Mouse (Mus musculus) testis, adult 2 months (tissue): ENCODE measurements around the gene Xbp1. TPM values are rescaled to one million over a fixed set of nuclear protein-coding genes. Genes with fewer than 3 reads are reported as not detected.

Experiments
- H3K27ac ChIP-seq: fragments of 200-500 bp; 2 replicates; pipeline ENCODE4 v1.5.1; 2012; ENCODE audit warnings: low read depth, low read length; ENCODE audit not compliant: control insufficient read depth, insufficient read depth
- H3K27me3 ChIP-seq: fragments of 200-500 bp; 2 replicates; pipeline ENCODE4 v1.6.1; 2012; ENCODE audit warnings: mild to moderate bottlenecking, low read length, moderate library complexity; ENCODE audit not compliant: control insufficient read depth, insufficient read depth
- H3K36me3 ChIP-seq: fragments of 200-500 bp; 2 replicates; pipeline ENCODE4 v1.6.1; 2012; ENCODE audit warnings: mild to moderate bottlenecking, low read length; ENCODE audit not compliant: control insufficient read depth, insufficient read depth
- H3K4me1 ChIP-seq: fragments of 200-500 bp; 2 replicates; pipeline ENCODE4 v1.6.1; 2012; ENCODE audit warnings: low read length; ENCODE audit not compliant: control insufficient read depth, insufficient read depth
- H3K4me3 ChIP-seq: fragments of 200-500 bp; 2 replicates; pipeline ENCODE4 v1.5.1; 2012; ENCODE audit warnings: low read depth, mild to moderate bottlenecking, low read length, moderate library complexity, mixed read lengths; ENCODE audit not compliant: control insufficient read depth
- CTCF ChIP-seq: fragments of 200-500 bp; IDR thresholded peaks from 2 replicates; pipeline ENCODE4 v1.5.1; 2012; ENCODE audit warnings: low read depth, mild to moderate bottlenecking, inconsistent platforms, low read length, moderate library complexity; ENCODE audit not compliant: control insufficient read depth, insufficient read depth, insufficient replicate concordance
- POLR2A ChIP-seq: fragments of 200-500 bp; IDR thresholded peaks from 2 replicates; pipeline ENCODE4 v1.6.1; 2012; ENCODE audit warnings: low read depth, mild to moderate bottlenecking, inconsistent platforms, low read length, moderate library complexity; ENCODE audit not compliant: control insufficient read depth
- polyA plus RNA-seq: library from polyadenylated mRNA; depleted of rRNA; stranded (reverse); fragments of >200 nt; gene quantifications from 2 replicates; pipeline ENCODE4 v1.2.3, GENCODE M21; 2012; rRNA removed

Gene Xbp1
- polyA plus RNA-seq, 1 experiment: 9.0 TPM

DNA sequence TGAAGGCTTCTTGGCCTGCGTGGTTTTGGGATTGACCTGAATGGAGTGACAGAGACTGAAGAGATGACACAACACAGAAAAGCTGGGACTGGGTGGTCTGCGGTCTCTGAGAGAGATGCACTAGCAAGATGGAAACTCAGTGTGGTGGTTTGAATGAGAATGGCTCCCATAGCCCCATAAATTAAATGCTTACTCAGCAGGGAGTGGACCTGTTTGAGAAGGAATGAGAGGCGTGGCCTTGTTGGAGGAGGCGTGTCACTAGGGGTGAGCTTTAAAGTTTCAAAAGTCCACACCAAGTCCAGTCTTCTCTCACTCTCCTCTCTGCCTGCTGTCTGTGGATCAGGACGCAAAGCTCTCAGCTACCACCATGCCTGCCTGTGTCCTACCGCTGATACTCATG, 47.2 kb downstream of the Xbp1 start:
- peaks cover 13% of the 10 kb centered on the region for H3K4me1 ChIP-seq
- peaks cover 1% of the 10 kb centered on the region; the same call in 1 of the 2 replicates for H3K36me3 ChIP-seq
- H3K27me3 ChIP-seq: no peaks in the 10 kb centered on the region
- TF ChIP-seq POLR2A: no peak
- H3K27ac ChIP-seq: no peak overlapping the region
- no peak overlapping the region for H3K4me3 ChIP-seq

DNA sequence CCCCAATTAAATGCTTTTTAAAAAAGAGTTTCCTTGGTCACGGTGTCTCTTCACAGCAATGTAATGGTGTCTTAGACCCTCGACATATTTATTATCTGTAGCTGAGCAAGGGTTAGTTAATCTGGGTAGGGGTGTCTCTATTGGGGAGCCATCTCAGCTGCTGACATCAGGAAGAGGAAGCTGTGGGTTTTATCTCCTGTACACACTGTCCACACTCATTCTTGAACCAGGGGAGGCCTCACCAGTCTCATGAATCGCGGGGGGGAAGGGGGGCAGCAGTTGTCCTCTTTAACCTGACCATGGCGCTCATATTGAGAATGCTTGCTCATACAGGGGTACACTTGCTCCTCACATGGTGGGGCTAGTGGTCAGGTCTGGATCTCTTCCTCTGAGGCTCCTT, 47.6 kb downstream of the Xbp1 start:
- peaks cover 1% of the 10 kb centered on the region; the same call in 1 of the 2 replicates for H3K36me3 ChIP-seq
- no peak overlapping the region for H3K27ac ChIP-seq
- TF ChIP-seq CTCF (no peak), POLR2A (no peak)
- H3K4me1 ChIP-seq: peaks cover 13% of the 10 kb centered on the region
- H3K27me3 ChIP-seq: no peaks in the 10 kb centered on the region
- H3K4me3 ChIP-seq: peak overlapping the region; percentile 90

DNA sequence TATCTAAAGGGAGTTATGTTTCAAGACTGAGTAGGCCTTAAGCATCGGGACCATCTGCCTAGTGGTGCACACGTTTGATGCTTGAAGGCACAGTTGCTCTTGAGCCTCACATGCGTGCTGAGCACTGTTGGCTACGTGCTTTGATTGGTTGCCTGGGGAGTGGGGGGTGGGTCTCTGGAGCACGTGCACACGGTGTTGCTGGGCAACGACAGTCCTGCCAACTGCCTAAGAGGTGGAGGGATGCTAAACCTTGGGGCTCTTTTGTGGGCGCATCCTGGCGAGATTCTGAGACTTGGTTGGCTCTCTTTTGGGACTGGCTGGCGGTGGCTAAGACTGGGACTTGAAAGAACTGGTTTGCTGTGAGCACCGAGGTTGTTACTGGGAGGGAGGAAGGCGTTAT, 49.0 kb downstream of the Xbp1 start, which contains the start of gene Ankrd36:
Gene Ankrd36 (plus strand): TSS at position 211 of the 400 bp plus-strand sequence.
- TF ChIP-seq POLR2A (peak; percentile 95), CTCF (no peak)
- no peaks in the 10 kb centered on the region for H3K27me3 ChIP-seq
- H3K27ac ChIP-seq: peak within 1 kb of the TSS; percentile 96
- H3K4me3 ChIP-seq: peak within 1 kb of the TSS; percentile 90
- peaks cover 13% of the 10 kb centered on the region for H3K4me1 ChIP-seq
- peaks cover 1% of the 10 kb centered on the region; the same call in 1 of the 2 replicates for H3K36me3 ChIP-seq

DNA sequence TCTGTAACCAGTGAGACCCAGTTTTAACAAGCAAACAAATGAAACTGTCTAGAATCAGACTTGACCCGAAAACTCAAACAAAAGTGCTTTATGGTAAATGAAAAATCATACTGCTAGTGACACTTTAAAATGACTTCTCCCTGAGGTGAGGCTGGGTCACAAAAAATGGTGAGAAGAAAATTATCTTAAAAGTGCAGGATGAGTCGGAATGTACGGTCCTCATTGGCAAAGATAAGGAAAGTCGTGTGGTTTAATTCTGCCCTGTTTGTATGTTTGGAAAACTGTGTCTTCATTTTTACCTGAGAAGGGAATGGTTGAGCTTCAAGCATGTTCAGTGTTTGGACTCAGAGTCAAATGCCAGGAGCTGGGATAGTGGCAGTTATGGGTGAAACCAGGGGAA, 51.4 kb downstream of the Xbp1 start:
- peaks cover 1% of the 10 kb centered on the region; the same call in 1 of the 2 replicates for H3K36me3 ChIP-seq
- H3K27ac ChIP-seq: no peak overlapping the region
- H3K27me3 ChIP-seq: no peaks in the 10 kb centered on the region
- H3K4me3 ChIP-seq: peak overlapping the region; percentile 55; the same call in 1 of the 2 replicates
- peaks cover 13% of the 10 kb centered on the region for H3K4me1 ChIP-seq
- TF ChIP-seq POLR2A (no peak), CTCF (no peak)

DNA sequence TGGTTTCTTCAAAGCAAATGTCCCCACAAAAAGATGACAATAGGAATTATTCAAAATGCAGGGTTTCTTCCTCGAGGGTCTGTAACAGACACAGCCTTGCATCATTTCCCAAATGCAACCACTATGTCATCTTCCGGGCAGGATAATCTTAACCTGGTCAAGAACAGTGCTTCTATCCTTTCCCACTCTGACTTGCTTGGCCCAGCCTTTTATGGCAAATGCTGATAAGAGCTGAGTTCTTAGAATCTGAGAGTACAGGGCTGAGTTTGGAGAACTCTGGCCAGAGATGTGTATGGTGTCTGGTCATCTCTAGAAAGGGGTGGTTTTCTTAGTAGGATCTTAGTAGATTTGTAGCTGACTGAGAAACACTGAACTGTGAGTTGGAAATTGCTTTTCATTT, 53.4 kb downstream of the Xbp1 start:
- peaks cover 3% of the 10 kb centered on the region; the same call in 1 of the 2 replicates for H3K36me3 ChIP-seq
- no peaks in the 10 kb centered on the region for H3K27me3 ChIP-seq
- peaks cover 7% of the 10 kb centered on the region for H3K4me1 ChIP-seq
- H3K4me3 ChIP-seq: peak overlapping the region; percentile 17; the same call in 1 of the 2 replicates
- TF ChIP-seq CTCF: no peak
- TF ChIP-seq POLR2A: no peak
- H3K27ac ChIP-seq: no peak overlapping the region

DNA sequence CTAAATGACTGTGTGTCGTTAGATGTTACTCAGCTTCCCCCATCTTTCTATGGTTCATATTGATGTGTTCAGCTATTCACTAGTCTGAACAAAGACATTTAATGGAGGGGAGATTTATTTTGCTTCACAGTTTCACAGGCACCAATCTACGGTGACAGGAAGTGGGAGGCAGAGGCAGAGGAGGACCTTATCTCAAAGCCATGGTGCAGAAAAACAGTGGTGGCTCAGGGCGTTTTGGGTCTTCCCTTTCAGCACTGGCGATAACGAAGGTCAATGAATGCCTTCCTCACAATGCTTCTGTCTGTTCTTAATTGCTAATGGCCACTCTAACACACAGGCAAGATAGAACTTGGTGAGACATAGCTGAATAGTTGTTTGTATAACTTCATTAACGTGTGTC, 54.6 kb downstream of the Xbp1 start:
- no peak overlapping the region for H3K27ac ChIP-seq
- no peak for TF ChIP-seq CTCF
- TF ChIP-seq POLR2A: no peak

More for the DNA sequence above, 54.6 kb downstream of the Xbp1 start:
- Histone ChIP-seq H3K27me3 (no peaks in the 10 kb centered on the region), H3K4me1 (peaks cover 3% of the 10 kb centered on the region), H3K36me3 (peaks cover 3% of the 10 kb centered on the region; the same call in 1 of the 2 replicates), H3K4me3 (no peak overlapping the region)

Other genes starting within 250 kb of the Xbp1 start
- gene Znrf3, start 75.8 kb upstream of the Xbp1 start, polyA plus RNA-seq: 13.0 and 13.1 TPM in 2 replicates
- gene Ccdc117, start 21.5 kb downstream of the Xbp1 start, polyA plus RNA-seq: 25.2 and 37.6 TPM in 2 replicates
- gene Ankrd36, start 49.0 kb downstream of the Xbp1 start, polyA plus RNA-seq: 250 and 260 TPM in 2 replicates
- gene Mrps24, start 195.0 kb downstream of the Xbp1 start, polyA plus RNA-seq: 18.4 and 26.3 TPM in 2 replicates
- 7.6 and 8.8 TPM in 2 replicates for gene Urgcp, start 241.7 kb downstream of the Xbp1 start, polyA plus RNA-seq